Mouse (Mus musculus): ENCODE results near the gene Man1c1. TPM values are rescaled to one million over a fixed set of nuclear protein-coding genes. Genes with fewer than 3 reads are reported as not detected.

Gene Man1c1
- polyA plus RNA-seq, 1 experiment: 93.7 TPM

DNA sequence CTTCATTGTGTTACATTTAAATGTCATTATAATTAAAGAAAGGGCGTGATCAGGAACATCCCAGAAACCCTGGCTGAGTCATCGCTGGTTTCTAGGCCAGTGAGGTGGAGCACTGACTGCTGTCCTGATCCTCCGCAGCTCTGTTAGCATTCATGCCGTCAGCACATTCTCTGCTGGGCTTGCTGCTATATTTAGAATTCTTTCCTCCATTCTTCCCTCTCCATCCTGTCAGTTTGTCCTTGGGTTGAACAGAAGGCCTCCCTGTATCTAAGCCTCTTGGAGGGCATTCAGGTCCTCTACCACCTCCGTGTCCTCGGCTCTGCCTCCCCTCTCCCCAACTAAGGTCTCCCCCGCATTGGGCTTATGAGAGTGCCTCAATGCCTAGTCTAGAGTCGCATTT lies 187.1 kb downstream of the Man1c1 start:
- H3K4me1 ChIP-seq (ENCODE audit: control insufficient read depth, insufficient read depth, low read length): peaks cover 40% of the 10 kb centered on the region
- no peak overlapping the region for H3K4me3 ChIP-seq (ENCODE audit: insufficient read depth, low read length)
- H3K27ac ChIP-seq (ENCODE audit: insufficient read depth, low read depth, low read length): peak overlapping the region; percentile 55
- no peak for TF ChIP-seq CTCF (IDR thresholded peaks at IDR 0.05; ENCODE audit: low read depth, low read length)
- no peak for TF ChIP-seq POLR2A (IDR thresholded peaks at IDR 0.05; ENCODE audit: borderline replicate concordance, low read depth, low read length)

DNA sequence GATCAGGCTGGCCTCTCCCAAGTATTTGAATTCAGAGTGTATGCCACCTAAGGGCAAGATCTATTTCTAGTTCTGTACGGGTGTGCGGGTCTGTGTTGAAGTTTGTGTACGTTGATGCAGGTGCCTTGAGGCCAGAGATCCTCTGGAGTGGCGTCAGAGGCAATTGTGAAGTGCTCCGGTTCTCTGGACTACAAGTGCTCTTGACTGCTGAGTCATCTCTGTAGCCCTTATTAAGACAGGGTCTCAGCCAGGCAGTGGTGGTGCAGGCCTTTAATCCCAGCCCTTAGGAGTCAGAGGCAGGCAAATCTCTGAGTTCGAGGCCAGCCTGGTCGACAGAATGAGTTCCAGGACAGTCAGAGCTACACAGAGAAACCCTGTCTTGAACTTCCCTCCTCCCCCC lies 188.5 kb downstream of the Man1c1 start:
- TF ChIP-seq POLR2A (IDR thresholded peaks at IDR 0.05; ENCODE audit: borderline replicate concordance, low read depth, low read length) (no peak), CTCF (IDR thresholded peaks at IDR 0.05; ENCODE audit: low read depth, low read length) (no peak)
- H3K4me3 ChIP-seq (ENCODE audit: insufficient read depth, low read length): no peak overlapping the region
- H3K27ac ChIP-seq (ENCODE audit: insufficient read depth, low read depth, low read length): peak overlapping the region; percentile 17; the same call in 1 of the 2 replicates
- peaks cover 40% of the 10 kb centered on the region for H3K4me1 ChIP-seq (ENCODE audit: control insufficient read depth, insufficient read depth, low read length)

DNA sequence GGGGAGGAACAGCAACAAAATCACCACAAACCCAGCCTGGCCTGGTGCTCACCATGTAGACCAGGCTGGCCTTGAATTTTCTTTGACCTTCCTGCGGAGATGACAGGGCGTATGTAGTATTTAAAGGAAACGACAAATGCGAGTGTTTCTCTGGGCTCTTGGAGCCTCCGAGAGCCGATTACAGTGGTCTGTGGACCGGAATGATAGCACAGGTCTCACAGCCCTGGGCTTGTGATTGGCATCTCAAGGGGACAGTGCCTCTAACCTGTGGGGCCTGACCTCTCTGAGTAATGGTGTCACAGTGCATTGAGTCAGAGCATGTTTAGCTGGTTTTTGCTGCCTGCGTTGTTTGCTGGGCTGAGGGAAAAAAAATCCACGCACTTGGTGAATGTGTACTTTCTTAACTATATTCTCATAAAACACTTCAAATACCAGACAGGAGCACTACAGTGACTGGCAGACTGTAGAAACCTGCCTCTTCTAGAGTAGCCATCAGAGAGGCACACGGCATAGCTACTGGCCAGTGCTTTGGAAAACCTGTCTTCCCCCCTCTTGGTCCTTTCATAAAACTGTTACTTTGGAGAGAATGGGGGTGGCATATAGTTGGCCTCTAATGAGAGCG lies 189.7 kb downstream of the Man1c1 start:
- TF ChIP-seq CTCF (IDR thresholded peaks at IDR 0.05; ENCODE audit: low read depth, low read length) (no peak), POLR2A (IDR thresholded peaks at IDR 0.05; ENCODE audit: borderline replicate concordance, low read depth, low read length) (no peak)
- no peak overlapping the region for H3K27ac ChIP-seq (ENCODE audit: insufficient read depth, low read depth, low read length)
- H3K4me3 ChIP-seq (ENCODE audit: insufficient read depth, low read length): no peak overlapping the region
- peaks cover 42% of the 10 kb centered on the region for H3K4me1 ChIP-seq (ENCODE audit: control insufficient read depth, insufficient read depth, low read length)

DNA sequence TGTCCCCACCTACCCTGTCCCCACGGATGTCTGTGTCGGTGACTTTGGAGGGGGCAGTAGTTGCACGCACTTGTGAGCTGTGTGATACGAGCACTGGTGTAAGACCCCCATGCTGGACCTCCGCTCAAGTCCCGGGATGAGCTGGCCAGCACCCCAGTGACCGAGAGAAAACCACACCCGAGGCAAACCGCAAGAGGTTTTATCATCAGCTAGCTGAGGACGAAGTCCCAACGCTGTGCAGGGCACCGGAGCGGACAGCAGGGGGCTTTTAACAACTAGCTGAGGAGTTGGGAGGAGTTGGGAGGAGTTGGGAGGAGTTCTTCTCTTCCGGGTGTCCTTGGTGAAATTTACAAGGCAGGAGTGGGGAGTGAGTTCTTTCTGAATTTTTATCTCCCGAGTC lies 191.3 kb downstream of the Man1c1 start:
- H3K27ac ChIP-seq (ENCODE audit: insufficient read depth, low read depth, low read length): peak overlapping the region; percentile 27
- no peak for TF ChIP-seq POLR2A (IDR thresholded peaks at IDR 0.05; ENCODE audit: borderline replicate concordance, low read depth, low read length)
- no peak for TF ChIP-seq CTCF (IDR thresholded peaks at IDR 0.05; ENCODE audit: low read depth, low read length)
- peaks cover 38% of the 10 kb centered on the region for H3K4me1 ChIP-seq (ENCODE audit: control insufficient read depth, insufficient read depth, low read length)
- peak overlapping the region; percentile 57 for H3K4me3 ChIP-seq (ENCODE audit: insufficient read depth, low read length)

DNA sequence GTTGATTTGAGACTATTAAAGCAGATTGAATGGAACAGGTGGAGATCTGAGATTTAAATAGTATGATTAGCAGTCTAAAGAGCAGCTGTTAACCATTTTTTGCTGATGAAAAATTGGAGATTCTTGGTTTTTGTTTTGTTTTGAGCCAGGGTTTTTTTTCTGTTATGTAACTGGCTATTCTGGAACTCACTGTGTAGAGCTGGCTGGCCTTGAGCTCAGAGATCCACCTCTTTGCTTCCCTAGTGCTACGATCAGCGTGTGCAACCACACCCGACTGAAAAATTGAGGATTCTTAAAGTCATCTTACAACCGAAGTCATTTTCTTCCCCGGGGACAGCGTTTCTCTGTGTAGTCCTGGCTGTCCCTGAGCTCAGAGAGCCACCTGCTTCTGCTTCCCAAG lies 192.4 kb downstream of the Man1c1 start:
- peaks cover 29% of the 10 kb centered on the region for H3K4me1 ChIP-seq (ENCODE audit: control insufficient read depth, insufficient read depth, low read length)
- TF ChIP-seq CTCF (IDR thresholded peaks at IDR 0.05; ENCODE audit: low read depth, low read length) (no peak), POLR2A (IDR thresholded peaks at IDR 0.05; ENCODE audit: borderline replicate concordance, low read depth, low read length) (no peak)
- H3K4me3 ChIP-seq (ENCODE audit: insufficient read depth, low read length): peak overlapping the region; percentile 59
- H3K27ac ChIP-seq (ENCODE audit: insufficient read depth, low read depth, low read length): peak overlapping the region; percentile 36

Other genes starting within 250 kb of the Man1c1 start
- gene Stmn1, start 236.0 kb downstream of the Man1c1 start, polyA plus RNA-seq (2012; ENCODE audit: insufficient read depth, insufficient read length, missing spikeins): 314 and 367 TPM in 2 replicates
- 37.0 and 41.9 TPM in 2 replicates for gene Paqr7, start 207.6 kb downstream of the Man1c1 start, polyA plus RNA-seq (2012; ENCODE audit: insufficient read depth, insufficient read length, missing spikeins)
- gene Aunip, start 193.3 kb downstream of the Man1c1 start, polyA plus RNA-seq (2012; ENCODE audit: insufficient read depth, insufficient read length, missing spikeins): 4.0 and 4.4 TPM in 2 replicates
- gene Mtfr1l, start 168.9 kb downstream of the Man1c1 start, polyA plus RNA-seq (2012; ENCODE audit: insufficient read depth, insufficient read length, missing spikeins): 58.9 and 59.7 TPM in 2 replicates
- gene Selenon, start 152.1 kb downstream of the Man1c1 start, polyA plus RNA-seq (2012; ENCODE audit: insufficient read depth, insufficient read length, missing spikeins): 28.4 and 33.3 TPM in 2 replicates
- gene Ldlrap1, start 63.7 kb upstream of the Man1c1 start, polyA plus RNA-seq (2012; ENCODE audit: insufficient read depth, insufficient read length, missing spikeins): 34.0 and 36.2 TPM in 2 replicates
- 26.7 and 30.8 TPM in 2 replicates for gene Maco1, start 149.1 kb upstream of the Man1c1 start, polyA plus RNA-seq (2012; ENCODE audit: insufficient read depth, insufficient read length, missing spikeins)
- not detected in 2 replicates for gene Rhd, start 160.2 kb upstream of the Man1c1 start, polyA plus RNA-seq (2012; ENCODE audit: insufficient read depth, insufficient read length, missing spikeins)
- gene Tmem50a, start 210.7 kb upstream of the Man1c1 start, polyA plus RNA-seq (2012; ENCODE audit: insufficient read depth, insufficient read length, missing spikeins): 392 and 428 TPM in 2 replicates
- gene Rsrp1, start 219.3 kb upstream of the Man1c1 start, polyA plus RNA-seq (2012; ENCODE audit: insufficient read depth, insufficient read length, missing spikeins): 1,131 and 1,373 TPM in 2 replicates
- 97.3 and 97.6 TPM in 2 replicates for gene Syf2, start 226.6 kb upstream of the Man1c1 start, polyA plus RNA-seq (2012; ENCODE audit: insufficient read depth, insufficient read length, missing spikeins)

Measured in bone marrow macrophage, adult 2 months (primary cell).